Mouse (Mus musculus): ENCODE data around the gene Itih4.

DNA sequence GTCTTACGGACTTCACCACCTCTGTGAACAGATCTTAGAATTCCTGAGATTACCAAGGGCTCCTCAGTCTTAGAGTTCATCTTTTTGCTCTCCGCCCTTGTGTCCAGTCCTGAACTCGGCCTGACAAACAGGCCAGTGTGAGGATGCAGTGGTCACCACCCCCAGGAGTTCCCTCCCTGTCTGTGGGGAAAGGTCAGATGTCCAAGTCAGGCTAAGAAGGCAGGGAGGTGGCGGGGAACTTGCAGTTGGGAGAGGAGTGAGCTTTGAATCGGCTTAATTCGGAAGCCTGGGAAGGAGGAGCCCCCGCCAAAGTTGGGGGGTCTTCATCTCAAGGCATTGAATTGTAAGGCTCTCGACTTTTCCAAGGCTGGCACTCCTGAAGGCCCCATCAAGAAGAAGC, 6.0 kb upstream of the Itih4 start:
- TF ChIP-seq MAFK (IDR thresholded peaks at IDR 0.05; ENCODE audit: insufficient read depth, low read depth, low read length) (no peak), ZC3H11A (IDR thresholded peaks at IDR 0.05; ENCODE audit: borderline replicate concordance, low read depth, low read length) (no peak), HCFC1 (IDR thresholded peaks at IDR 0.05; ENCODE audit: borderline replicate concordance, insufficient read depth, low read length) (no peak), ZNF384 (IDR thresholded peaks at IDR 0.05; ENCODE audit: low read depth, low read length) (no peak), CHD2 (IDR thresholded peaks at IDR 0.05; ENCODE audit: low read depth, low read length) (no peak)

All from ES-E14 (cell line).